Mouse (Mus musculus): Measurements from ENCODE around the gene Rgma.

- TF ChIP-seq EP300 (IDR thresholded peaks at IDR 0.05) (no peak), CTCF (IDR thresholded peaks at IDR 0.05) (no peak)
Observed at GRCm38 (mm10) chr7:73338353-73338752, 37.0 kb upstream of the Rgma start.
